Mouse (Mus musculus) mouse embryonic stem cell (cell line): Measurements from ENCODE around the gene Fbxw9.

ENCODE experiments used
- in situ Hi-C, 2 experiments: fragments of 300-500 bp; cut with MboI; formaldehyde crosslinking; loops; 1 replicate in 1 of 2; 3 replicates in 1 of 2; pipeline ENCODE4 v1.14.3; 2019 to 2020; ENCODE audit warnings: low sequenced_read_pairs in 2 of 2, low pct_unique_long_range_greater_than_20kb in 1 of 2, mixed read lengths in 1 of 2; ENCODE audit not compliant: unreplicated experiment in 1 of 2

Gene Fbxw9

DNA sequence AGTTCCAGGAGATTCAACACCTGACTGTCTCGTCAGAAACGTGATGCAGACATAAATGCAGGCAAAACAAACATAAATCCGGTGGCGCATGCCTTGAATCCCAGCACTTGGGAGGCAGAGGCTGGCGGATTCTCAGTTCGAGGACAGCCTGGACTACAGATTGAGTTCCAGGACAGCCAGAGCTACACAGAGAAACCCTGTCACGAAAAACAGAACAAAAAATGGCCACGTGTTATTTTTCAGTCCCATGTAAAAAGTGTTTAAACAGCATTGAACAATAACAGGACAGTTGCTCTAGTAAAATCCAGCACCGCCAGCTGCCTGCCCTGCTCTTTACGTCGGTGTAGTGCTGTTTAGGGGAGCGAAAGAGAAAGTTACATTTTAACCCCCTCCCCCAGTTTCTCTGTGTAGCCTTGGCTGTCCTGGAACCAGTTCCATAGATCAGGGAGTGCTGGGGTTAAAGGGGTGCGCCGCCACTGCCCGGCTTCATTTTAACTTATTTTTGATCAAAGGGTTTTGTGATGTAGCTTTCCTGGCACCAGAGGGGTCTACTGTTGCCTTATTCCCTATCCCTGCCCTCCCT, 24.0 kb upstream of the Fbxw9 start:
- in situ Hi-C loops: no loop called here

- in situ Hi-C loops: no loop called here
Observed at GRCm38 (mm10) chr8:85036381-85036717, 23.5 kb upstream of the Fbxw9 start.

GRCm38 (mm10) chr8:85036718-85037365, 23.0 kb upstream of the Fbxw9 start, which contains the start of gene Tnpo2:
TSS of gene Tnpo2 (plus strand) at chr8:85036915.
- in situ Hi-C loops: no loop called here

DNA sequence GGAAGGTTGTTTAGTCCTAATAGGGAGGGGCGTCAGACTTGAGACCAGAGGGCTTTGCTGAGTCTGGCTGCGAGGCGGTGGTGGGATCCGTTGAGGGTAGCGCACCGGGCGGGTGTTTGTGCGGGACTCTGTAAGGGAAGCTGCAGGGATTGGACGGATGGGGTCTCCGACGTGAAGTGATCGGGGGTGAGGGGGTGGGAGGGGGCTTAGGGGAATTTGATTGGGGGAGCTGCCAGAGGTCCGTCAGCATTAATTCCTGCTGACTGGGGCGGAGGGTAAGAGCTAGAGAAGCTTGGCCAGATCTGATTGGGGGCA, 22.5 kb upstream of the Fbxw9 start:
- in situ Hi-C loops: no loop called here

GRCm38 (mm10) chr8:85037681-85038531, 21.9 kb upstream of the Fbxw9 start:
- in situ Hi-C loops: no loop called here

DNA sequence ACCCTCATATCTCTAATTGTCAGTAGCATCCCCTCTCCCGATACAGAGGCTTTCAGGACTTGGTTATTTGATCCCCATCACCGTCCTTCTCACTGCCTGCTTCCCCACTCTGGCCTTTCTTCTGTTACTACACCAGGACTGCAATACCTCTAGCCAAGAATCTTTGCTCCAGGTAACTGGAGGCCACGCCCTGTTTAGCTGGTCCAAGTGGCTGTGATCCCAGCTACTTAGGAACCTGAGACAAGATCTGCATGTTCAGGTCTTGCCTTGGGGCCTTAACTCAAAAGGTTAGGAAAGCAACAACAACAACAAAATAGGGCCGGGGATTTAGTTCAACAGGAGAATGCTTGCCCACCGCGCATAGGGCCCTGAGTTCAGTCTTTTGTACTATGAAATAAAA, 16.2 kb upstream of the Fbxw9 start:
- in situ Hi-C loops: no loop called here

- in situ Hi-C loops: no loop called here
Observed at GRCm38 (mm10) chr8:85057367-85057766, 2.5 kb upstream of the Fbxw9 start.

GRCm38 (mm10) chr8:85062603-85063002, 2.7 kb downstream of the Fbxw9 start:
- in situ Hi-C loops: no loop called here

DNA sequence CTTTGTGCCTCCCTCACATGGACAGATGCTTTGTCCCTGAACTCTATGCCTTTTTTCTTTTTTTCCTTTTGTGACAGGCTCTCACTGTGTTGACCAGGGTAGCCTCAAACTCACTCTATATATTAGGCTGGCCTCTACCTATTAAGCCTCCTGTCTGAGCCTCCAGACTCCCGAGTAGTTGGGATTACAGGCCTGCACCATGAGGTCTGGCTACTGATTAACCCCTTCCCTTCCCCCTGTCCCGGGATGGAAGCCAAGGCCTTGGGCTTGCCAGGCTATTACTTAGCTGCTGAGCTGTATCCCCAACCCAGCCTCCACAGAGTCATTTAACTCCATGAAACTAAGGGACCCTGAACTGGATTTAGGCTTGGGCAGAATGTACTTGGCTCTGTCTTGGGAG, 5.4 kb downstream of the Fbxw9 start:
- in situ Hi-C loops: no loop called here

GRCm38 (mm10) chr8:85067155-85067554, 7.3 kb downstream of the Fbxw9 start:
- in situ Hi-C loops: no loop called here

- in situ Hi-C loops: no loop called here
Observed at GRCm38 (mm10) chr8:85067982-85068381, 8.1 kb downstream of the Fbxw9 start, which contains the start of gene Gm5741. TSS of gene Gm5741 (minus strand) at chr8:85067982.

DNA sequence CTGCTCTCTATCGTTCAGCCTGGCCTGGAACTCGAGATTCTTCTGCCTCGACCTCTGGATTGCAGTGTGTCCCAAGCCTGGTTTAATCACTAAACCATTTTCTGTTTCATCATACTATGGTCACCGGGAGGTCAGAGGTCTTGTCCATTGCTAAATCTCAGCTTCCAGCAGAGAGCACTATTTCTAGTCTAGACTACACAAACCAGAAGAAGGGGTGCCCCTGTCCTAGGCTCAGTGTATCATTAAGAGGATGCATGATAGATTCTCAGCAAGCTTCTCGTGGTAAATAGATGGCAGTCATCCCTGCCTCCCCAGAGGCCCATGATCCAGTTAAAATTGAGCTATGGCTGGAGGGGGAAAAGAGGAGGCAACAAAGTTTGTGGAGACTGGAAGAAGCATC, 11.2 kb downstream of the Fbxw9 start:
- in situ Hi-C loops: no loop called here

DNA sequence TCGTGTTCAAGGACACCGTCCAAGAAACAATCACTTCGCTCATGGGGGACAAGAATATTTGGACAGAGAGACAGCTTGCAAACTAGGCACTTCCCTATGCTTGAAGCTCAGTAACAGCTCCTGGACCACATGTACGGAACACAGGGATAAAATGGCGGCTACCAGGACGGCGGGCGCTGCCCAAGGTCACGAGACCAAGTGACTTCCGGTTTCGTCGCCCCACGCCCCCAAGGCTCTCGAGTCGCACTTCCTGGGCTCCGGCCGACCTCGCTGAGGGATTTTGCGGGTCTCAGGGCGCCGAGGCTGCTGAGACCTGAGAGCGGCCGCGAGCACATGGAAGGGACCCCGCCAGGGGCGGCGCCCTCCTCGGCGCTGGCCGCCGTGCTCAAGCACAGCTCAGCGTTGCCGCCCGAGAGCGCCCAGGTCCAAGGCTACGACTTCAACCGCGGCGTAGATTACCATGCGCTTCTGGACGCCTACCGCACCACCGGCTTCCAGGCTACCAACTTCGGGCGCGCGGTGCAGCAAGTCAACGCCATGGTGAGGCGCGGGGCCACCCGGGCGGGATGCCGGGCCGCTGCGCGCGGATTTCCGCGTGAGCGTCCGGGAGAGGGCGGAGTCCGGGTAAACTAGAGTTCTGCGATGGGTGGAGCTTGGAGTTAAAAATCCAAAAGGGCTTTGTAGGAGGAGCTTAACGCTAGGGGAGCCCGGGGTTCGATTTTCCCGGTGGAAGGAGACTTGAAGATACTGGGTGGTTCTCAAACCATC, 11.8 kb downstream of the Fbxw9 start, which contains the start of gene Dhps:
Gene Dhps, plus strand, starts transcription at position 244 of the 768 bp plus-strand sequence.
- in situ Hi-C loops: no loop called here

GRCm38 (mm10) chr8:85072364-85072929, 12.6 kb downstream of the Fbxw9 start:
- in situ Hi-C loops: no loop called here

DNA sequence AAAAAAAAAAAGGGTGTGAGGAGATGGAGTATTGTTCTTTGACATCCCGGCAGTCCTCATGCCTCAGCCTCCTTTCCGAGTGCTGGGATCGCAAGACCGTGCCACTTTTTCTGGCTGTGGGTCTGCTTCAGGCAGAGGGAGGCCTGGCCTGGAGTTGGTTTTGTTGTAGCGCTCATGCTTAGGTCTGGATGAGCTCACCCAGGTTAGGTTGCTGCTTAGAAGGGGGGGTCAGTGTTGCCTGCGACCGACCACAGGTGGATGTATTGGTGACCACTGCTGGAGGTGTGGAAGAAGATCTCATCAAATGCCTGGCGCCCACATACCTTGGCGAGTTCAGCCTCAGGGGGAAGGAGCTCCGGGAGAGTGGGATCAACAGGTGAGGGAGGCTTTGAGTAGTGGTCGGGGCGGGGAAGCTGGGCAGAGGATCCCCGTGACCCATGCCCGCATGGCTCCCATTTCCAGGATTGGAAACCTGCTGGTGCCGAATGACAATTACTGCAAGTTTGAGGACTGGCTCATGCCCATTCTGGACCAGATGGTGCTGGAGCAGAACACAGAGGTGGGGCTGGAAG, 13.3 kb downstream of the Fbxw9 start:
- in situ Hi-C loops: no loop called here

DNA sequence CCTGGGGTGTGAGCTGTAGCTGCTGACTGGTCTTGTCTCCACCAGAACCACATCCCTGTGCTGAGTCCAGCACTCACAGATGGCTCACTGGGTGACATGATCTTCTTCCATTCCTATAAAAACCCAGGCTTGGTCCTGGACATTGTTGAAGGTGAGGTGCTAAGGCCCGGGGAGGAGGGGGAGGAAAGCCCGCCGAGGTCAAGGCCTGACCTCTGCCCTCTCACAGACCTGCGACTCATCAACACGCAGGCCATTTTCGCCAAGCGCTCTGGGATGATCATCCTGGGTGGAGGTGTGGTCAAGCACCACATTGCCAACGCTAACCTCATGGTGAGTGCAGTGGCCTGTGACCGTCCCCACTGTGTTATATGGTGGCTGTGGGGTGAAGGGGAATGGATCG, 14.3 kb downstream of the Fbxw9 start:
- in situ Hi-C loops: no loop called here

DNA sequence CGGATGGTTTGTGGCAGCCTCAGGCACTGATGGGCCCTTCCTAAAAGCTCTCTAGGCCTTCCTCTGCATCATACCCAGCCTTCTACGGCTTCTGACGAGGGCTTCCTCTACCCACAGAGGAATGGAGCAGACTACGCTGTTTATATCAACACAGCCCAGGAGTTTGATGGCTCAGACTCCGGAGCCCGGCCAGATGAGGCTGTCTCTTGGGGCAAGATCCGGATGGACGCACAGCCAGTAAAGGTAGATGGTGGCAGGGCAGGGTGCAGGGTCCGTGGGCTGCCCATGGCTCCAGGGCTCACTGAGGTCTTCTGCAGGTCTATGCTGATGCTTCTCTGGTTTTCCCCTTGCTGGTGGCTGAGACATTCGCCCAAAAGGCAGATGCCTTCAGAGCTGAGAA, 14.8 kb downstream of the Fbxw9 start:
- in situ Hi-C loops: no loop called here

- in situ Hi-C loops: no loop called here
Observed at GRCm38 (mm10) chr8:85076001-85076400, 16.1 kb downstream of the Fbxw9 start.
